Mouse (Mus musculus): ENCODE measurements around the gene Nemp1. TPM values are rescaled to one million over a fixed set of nuclear protein-coding genes. Genes with fewer than 3 reads are reported as not detected.

Gene Nemp1
- polyA plus RNA-seq, 1 experiment from 2014 or later = 11.2 TPM

DNA sequence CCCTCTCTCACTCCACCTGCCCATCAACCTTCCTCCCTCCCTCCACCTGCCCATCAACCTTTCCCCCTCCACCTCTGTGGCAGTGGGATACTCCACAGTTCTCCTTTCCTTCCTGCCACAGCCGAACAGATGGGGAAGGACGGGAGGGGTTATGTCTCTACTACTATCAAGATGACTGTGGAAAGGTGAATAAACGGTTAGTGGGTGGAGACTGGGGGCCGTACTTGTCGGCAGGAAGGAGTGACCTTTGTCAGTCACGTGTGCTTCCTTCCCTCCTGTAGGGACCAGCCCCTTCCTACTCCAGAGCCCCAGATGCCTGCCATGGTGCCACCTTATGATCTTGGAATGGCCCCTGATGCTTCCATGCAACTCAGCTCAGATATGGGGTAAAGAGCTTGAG, 8.6 kb upstream of the Nemp1 start:
- ATAC-seq (ENCODE audit: low read depth) = no peak
- Histone ChIP-seq H3K4me1 (ENCODE audit: control insufficient read depth, insufficient read depth, low read length) (peaks cover 19% of the 10 kb centered on the region), H3K4me2 (ENCODE audit: low read depth, low read length) (no peak overlapping the region), H3K27me3 (replicated peaks; ENCODE audit: control insufficient read depth, insufficient read depth, low read length) (no peaks in the 10 kb centered on the region), H3K27ac (replicated peaks; ENCODE audit: low read depth, low read length) (no peak overlapping the region), H3K9me3 (ENCODE audit: control insufficient read depth, low read length) (no peaks in the 10 kb centered on the region), H3K4me3 (ENCODE audit: low read depth, low read length) (no peak overlapping the region), H3K36me3 (ENCODE audit: control insufficient read depth, insufficient read depth, low read length) (peaks cover 62% of the 10 kb centered on the region), H3K9ac (ENCODE audit: low read depth, low read length) (no peak overlapping the region)
- no peak for DNase-seq (ENCODE audit: low spot score)
- WGBS = 16% methylated on average over 6 of the region's 6 CpGs

DNA sequence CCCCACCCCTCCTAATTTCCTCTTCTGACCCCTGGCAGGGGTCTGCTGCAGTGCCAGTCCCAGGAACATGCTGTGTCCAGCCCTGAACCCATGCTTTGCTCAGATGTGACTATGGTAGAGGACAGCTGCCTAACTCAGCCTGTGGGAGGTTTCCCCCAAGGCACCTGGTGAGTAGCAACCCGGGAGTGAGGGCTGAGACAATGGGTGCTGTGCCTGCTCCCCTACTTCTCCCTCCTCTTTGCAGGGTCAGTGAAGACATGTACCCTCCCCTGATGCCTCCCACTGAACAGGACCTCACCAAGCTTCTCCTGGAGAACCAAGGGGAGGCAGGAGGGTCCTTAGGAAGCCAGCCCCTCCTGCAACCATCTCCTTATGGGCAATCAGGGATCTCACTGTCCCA, 7.2 kb upstream of the Nemp1 start:
- H3K27me3 ChIP-seq (replicated peaks; ENCODE audit: control insufficient read depth, insufficient read depth, low read length) = no peaks in the 10 kb centered on the region
- no peak overlapping the region for H3K27ac ChIP-seq (replicated peaks; ENCODE audit: low read depth, low read length)
- no peak for DNase-seq (ENCODE audit: low spot score)
- peaks cover 31% of the 10 kb centered on the region for H3K4me1 ChIP-seq (ENCODE audit: control insufficient read depth, insufficient read depth, low read length)
- no peak overlapping the region for H3K9ac ChIP-seq (ENCODE audit: low read depth, low read length)
- no peak overlapping the region for H3K4me2 ChIP-seq (ENCODE audit: low read depth, low read length)
- 44% methylated on average over 1 of the region's 1 CpGs for WGBS
- H3K4me3 ChIP-seq (ENCODE audit: low read depth, low read length) = no peak overlapping the region
- peaks cover 68% of the 10 kb centered on the region for H3K36me3 ChIP-seq (ENCODE audit: control insufficient read depth, insufficient read depth, low read length)
- no peak for ATAC-seq (ENCODE audit: low read depth)
- no peaks in the 10 kb centered on the region for H3K9me3 ChIP-seq (ENCODE audit: control insufficient read depth, low read length)

DNA sequence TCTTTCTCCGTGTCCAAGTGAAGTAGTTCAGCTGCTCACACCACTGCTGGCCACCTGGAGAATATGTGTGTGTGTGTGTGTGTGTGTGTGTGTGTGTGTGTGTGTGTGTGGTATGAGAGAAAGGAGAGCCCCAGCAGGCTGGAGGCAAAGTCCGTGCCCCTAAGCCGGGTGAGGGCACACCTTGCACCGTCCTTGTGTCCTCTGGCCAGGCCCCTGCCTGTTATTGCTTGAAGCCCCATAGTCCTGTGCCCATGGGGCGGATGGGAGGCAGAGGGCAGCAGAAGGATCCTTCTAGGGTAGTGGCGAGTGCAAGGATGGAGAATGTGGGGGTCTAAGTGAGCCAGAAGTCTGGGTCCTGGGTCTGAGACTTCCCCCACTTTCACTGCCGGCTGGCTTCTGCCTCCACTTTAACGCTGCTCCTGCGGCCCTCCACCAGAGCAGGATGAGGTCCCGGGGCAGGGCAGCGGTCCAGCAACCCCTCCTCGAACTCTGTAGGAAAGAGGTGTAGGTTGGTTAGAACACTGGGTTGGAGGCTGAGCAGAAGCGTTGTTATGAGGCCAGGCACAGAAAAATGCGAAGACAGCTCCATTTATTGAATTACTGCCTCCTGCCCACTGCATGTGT, 5.3 kb upstream of the Nemp1 start:
- Histone ChIP-seq H3K36me3 (ENCODE audit: control insufficient read depth, insufficient read depth, low read length) (peaks cover 56% of the 10 kb centered on the region), H3K4me1 (ENCODE audit: control insufficient read depth, insufficient read depth, low read length) (peaks cover 38% of the 10 kb centered on the region), H3K4me3 (ENCODE audit: low read depth, low read length) (peak overlapping the region; percentile 85), H3K9me3 (ENCODE audit: control insufficient read depth, low read length) (no peaks in the 10 kb centered on the region), H3K9ac (ENCODE audit: low read depth, low read length) (peak overlapping the region; percentile 59), H3K27ac (replicated peaks; ENCODE audit: low read depth, low read length) (peak overlapping the region; percentile 77), H3K27me3 (replicated peaks; ENCODE audit: control insufficient read depth, insufficient read depth, low read length) (no peaks in the 10 kb centered on the region), H3K4me2 (ENCODE audit: low read depth, low read length) (peak overlapping the region; percentile 73)
- 28% methylated on average over 14 of the region's 14 CpGs for WGBS
- ATAC-seq (ENCODE audit: low read depth) (no peak), DNase-seq (ENCODE audit: low spot score) (no peak)

DNA sequence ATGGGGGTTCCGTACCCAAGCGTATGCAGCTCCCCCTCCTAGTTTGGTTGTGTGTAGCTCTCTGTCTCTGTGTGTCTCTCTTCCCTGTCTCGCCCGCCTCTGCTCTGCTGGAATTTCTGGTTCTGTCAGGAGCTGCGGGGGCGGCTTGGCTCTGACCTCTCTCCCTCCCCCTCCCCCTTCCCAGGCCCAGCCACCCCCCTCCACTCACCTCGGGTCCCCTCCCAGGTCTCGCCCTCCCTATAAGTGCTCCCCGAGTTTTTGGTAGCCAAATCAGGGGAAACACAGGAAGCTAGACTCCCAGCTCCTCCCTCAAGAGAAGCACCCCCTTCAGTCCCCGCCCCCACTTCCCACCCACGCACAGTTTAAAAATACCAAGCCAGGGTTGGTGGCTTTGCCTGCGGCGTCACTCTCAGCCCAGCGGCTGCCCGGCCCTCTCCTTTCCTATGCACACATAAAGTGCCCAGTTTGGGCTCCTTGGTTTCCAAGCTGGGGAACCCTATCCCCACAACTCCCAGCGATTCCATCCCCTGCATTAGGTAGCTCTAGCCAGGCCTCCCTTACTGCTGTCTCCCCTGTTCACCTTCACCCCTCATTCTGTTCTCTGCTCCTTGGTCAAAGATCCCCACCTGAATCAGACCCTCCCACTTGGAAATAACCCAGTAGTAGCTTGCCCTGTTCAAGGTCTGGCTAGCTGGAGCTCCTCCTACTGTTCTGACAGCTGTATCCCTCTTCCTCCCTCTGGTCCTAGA, 4.6 kb upstream of the Nemp1 start:
- Histone ChIP-seq H3K4me3 (ENCODE audit: low read depth, low read length) (peak overlapping the region; percentile 85), H3K9me3 (ENCODE audit: control insufficient read depth, low read length) (no peaks in the 10 kb centered on the region), H3K27ac (replicated peaks; ENCODE audit: low read depth, low read length) (peak overlapping the region; percentile 77), H3K9ac (ENCODE audit: low read depth, low read length) (peak overlapping the region; percentile 59), H3K36me3 (ENCODE audit: control insufficient read depth, insufficient read depth, low read length) (peaks cover 53% of the 10 kb centered on the region), H3K4me1 (ENCODE audit: control insufficient read depth, insufficient read depth, low read length) (peaks cover 38% of the 10 kb centered on the region), H3K27me3 (replicated peaks; ENCODE audit: control insufficient read depth, insufficient read depth, low read length) (no peaks in the 10 kb centered on the region), H3K4me2 (ENCODE audit: low read depth, low read length) (peak overlapping the region; percentile 73)
- ATAC-seq (ENCODE audit: low read depth) = peak; percentile 7
- WGBS = 10% methylated on average over 16 of the region's 16 CpGs
- peak; percentile 86 for DNase-seq (ENCODE audit: low spot score)

DNA sequence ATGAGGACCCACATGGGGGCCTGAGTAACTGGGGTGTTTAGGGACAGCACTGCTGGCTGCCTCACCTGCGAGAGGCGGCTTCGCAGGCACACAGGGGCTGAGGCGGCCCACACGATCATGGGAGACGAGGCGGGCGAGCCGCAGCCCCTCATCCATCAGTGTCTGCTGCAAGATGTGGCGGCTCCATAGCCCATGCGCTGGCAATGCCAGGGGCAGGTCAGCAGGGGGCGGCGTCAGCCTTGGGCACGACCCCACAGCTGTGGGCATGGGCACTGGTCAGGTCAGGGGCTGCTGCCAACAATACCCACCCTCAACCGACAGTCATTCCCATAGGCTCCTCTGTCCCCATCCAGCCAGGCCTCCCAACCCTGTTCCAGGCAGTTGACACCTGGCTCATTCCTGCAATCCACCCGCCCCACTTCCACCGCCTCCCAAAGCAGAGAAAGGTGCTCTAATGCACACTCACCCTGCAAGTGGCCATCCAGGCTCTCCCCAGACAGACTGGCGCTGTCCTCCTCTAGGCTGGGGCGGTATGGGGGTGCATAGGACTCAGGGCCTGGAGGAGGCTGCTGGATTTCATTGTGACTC, 3.9 kb upstream of the Nemp1 start:
- DNase-seq (ENCODE audit: low spot score) (no peak), ATAC-seq (ENCODE audit: low read depth) (no peak)

DNA sequence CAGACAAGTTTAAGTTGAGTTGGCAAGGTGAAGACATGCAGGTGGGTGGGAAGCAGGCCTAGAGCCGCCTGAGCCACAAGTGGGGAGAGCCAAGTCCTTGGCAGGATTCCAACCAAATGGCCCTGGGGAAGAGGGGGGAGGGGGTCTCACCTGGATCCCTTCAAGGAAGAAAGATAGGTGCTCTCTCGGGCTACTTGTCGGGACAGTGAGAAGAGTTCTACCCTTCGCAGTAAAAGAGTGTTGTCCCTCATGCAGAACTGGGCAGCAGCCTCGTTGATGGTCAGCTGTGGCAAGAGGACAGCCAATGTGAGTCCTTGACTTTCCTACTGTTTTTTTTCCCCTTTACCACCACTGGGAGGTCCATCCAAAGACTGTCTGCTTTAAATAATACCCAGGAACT, 3.1 kb upstream of the Nemp1 start:
- Histone ChIP-seq H3K4me2 (ENCODE audit: low read depth, low read length) (peak overlapping the region; percentile 73), H3K27me3 (replicated peaks; ENCODE audit: control insufficient read depth, insufficient read depth, low read length) (no peaks in the 10 kb centered on the region), H3K36me3 (ENCODE audit: control insufficient read depth, insufficient read depth, low read length) (peaks cover 49% of the 10 kb centered on the region), H3K4me3 (ENCODE audit: low read depth, low read length) (peak overlapping the region; percentile 85), H3K4me1 (ENCODE audit: control insufficient read depth, insufficient read depth, low read length) (peaks cover 38% of the 10 kb centered on the region), H3K9me3 (ENCODE audit: control insufficient read depth, low read length) (no peaks in the 10 kb centered on the region), H3K9ac (ENCODE audit: low read depth, low read length) (peak overlapping the region; percentile 47; the same call in 1 of the 2 replicates), H3K27ac (replicated peaks; ENCODE audit: low read depth, low read length) (peak overlapping the region; percentile 77; the same call in 1 of the 2 replicates)
- ATAC-seq (ENCODE audit: low read depth) (no peak), DNase-seq (ENCODE audit: low spot score) (peak; percentile 65)
- 27% methylated on average over 5 of the region's 5 CpGs for WGBS

More for the DNA sequence above, 3.9 kb upstream of the Nemp1 start:
- peaks cover 49% of the 10 kb centered on the region for H3K36me3 ChIP-seq (ENCODE audit: control insufficient read depth, insufficient read depth, low read length)
- 33% methylated on average over 11 of the region's 19 CpGs for WGBS
- no peaks in the 10 kb centered on the region for H3K27me3 ChIP-seq (replicated peaks; ENCODE audit: control insufficient read depth, insufficient read depth, low read length)
- H3K9ac ChIP-seq (ENCODE audit: low read depth, low read length) = peak overlapping the region; percentile 35; the same call in 1 of the 2 replicates
- H3K9me3 ChIP-seq (ENCODE audit: control insufficient read depth, low read length) = no peaks in the 10 kb centered on the region
- peak overlapping the region; percentile 85 for H3K4me3 ChIP-seq (ENCODE audit: low read depth, low read length)
- peak overlapping the region; percentile 77 for H3K27ac ChIP-seq (replicated peaks; ENCODE audit: low read depth, low read length)
- H3K4me1 ChIP-seq (ENCODE audit: control insufficient read depth, insufficient read depth, low read length) = peaks cover 38% of the 10 kb centered on the region
- peak overlapping the region; percentile 73 for H3K4me2 ChIP-seq (ENCODE audit: low read depth, low read length)

DNA sequence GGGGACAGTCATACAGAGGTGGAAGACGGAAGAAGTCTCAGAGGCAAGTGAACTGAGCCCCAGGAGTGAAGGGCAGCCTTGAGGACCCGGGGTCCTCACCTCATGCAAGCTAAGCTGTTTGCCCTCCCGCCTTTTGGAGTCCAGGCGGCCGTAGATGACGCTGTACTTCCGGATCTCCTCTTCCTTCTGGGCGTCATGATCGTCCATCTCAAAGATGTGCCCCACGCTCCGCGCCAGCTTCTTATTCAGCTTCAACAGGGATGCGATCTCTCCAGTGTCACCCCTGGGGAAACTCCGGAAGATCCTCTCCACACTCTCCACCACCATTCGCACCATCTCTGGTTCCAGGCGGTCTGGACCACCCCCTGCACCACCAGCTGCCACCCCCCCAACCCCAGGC, 2.5 kb upstream of the Nemp1 start:
- no peaks in the 10 kb centered on the region for H3K27me3 ChIP-seq (replicated peaks; ENCODE audit: control insufficient read depth, insufficient read depth, low read length)
- 30% methylated on average over 16 of the region's 16 CpGs for WGBS
- ATAC-seq (ENCODE audit: low read depth) = no peak
- H3K9ac ChIP-seq (ENCODE audit: low read depth, low read length) = peak overlapping the region; percentile 47
- H3K4me1 ChIP-seq (ENCODE audit: control insufficient read depth, insufficient read depth, low read length) = peaks cover 38% of the 10 kb centered on the region
- peaks cover 49% of the 10 kb centered on the region for H3K36me3 ChIP-seq (ENCODE audit: control insufficient read depth, insufficient read depth, low read length)
- no peaks in the 10 kb centered on the region for H3K9me3 ChIP-seq (ENCODE audit: control insufficient read depth, low read length)
- DNase-seq (ENCODE audit: low spot score) = no peak
- peak overlapping the region; percentile 4; the same call in 1 of the 2 replicates for H3K27ac ChIP-seq (replicated peaks; ENCODE audit: low read depth, low read length)
- H3K4me2 ChIP-seq (ENCODE audit: low read depth, low read length) = peak overlapping the region; percentile 73
- peak overlapping the region; percentile 85 for H3K4me3 ChIP-seq (ENCODE audit: low read depth, low read length)

DNA sequence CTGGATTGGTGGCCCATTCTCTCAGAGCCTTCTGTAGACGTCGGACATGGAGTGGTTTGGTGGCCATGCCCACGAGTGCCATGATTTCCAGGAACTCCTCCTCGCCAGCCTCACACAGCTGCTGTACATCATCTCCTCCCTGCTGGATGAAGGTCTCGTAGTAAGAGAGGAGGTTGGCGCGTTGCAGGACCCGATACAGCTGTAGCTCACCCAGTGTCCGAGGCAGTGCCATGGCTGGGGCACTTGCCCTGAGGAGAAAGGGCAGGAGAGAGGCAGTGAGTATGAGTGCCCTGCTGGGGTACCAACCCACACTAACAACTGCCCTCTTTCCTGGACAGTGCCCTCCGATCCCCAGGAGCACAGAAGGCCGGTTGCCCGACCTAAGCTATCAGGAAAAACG, 1.8 kb upstream of the Nemp1 start:
- WGBS = 32% methylated on average over 12 of the region's 13 CpGs
- peaks cover 43% of the 10 kb centered on the region for H3K4me1 ChIP-seq (ENCODE audit: control insufficient read depth, insufficient read depth, low read length)

More for the DNA sequence above, 1.8 kb upstream of the Nemp1 start:
- peaks cover 46% of the 10 kb centered on the region for H3K36me3 ChIP-seq (ENCODE audit: control insufficient read depth, insufficient read depth, low read length)
- ATAC-seq (ENCODE audit: low read depth) (no peak), DNase-seq (ENCODE audit: low spot score) (no peak)
- H3K9ac ChIP-seq (ENCODE audit: low read depth, low read length) = peak overlapping the region; percentile 86
- H3K27me3 ChIP-seq (replicated peaks; ENCODE audit: control insufficient read depth, insufficient read depth, low read length) = no peaks in the 10 kb centered on the region
- no peaks in the 10 kb centered on the region for H3K9me3 ChIP-seq (ENCODE audit: control insufficient read depth, low read length)
- peak overlapping the region; percentile 73 for H3K4me2 ChIP-seq (ENCODE audit: low read depth, low read length)
- H3K27ac ChIP-seq (replicated peaks; ENCODE audit: low read depth, low read length) = 0 out of 2 replicates have a peak overlapping the region, but pooled peaks have one; percentile 99
- peak overlapping the region; percentile 85 for H3K4me3 ChIP-seq (ENCODE audit: low read depth, low read length)
